In genomic region chr1:136322331-136322730, GRCm38 (mm10) we compare ENCODE assay signal across 34 mouse cellular contexts.
"Had no signal": no experiment of that assay in that cellular context is flagged by ENCODE, and none has a peak within 500 bp of the region (broad histone marks: within the 10 kb centered on the region; RNA-seq: fewer than 3 reads in every experiment).

No protein-coding gene starts in this region.

- DNase-seq: heart, postnatal 10 days; heart, postnatal 14 days; heart, postnatal 36 days; kidney, adult 11 months; kidney, adult 18-20 months; kidney, adult 2 months; kidney, adult 8-10 months; kidney, adult 9 months; kidney, postnatal 10 days; kidney, postnatal 14 days; kidney, postnatal 25 days; kidney, postnatal 36 days; kidney, postnatal 4 days; layer of hippocampus, adult 9-11 months; layer of hippocampus, postnatal 36 days had no signal

- H3K4me3 ChIP-seq: heart, embryonic 10.5 days; heart, embryonic 12.5 days; heart, embryonic 13.5 days; heart, embryonic 15.5 days; hindbrain, embryonic 10.5 days; hindbrain, embryonic 12.5 days; hindbrain, embryonic 13.5 days; hindbrain, embryonic 15.5 days; intestine, embryonic 15.5 days; kidney, embryonic 15.5 days; layer of hippocampus, adult 2 months; left cerebral cortex, adult 2 months had no signal

- H3K9me3 ChIP-seq: heart, embryonic 10.5 days; heart, embryonic 12.5 days; heart, embryonic 13.5 days; heart, embryonic 15.5 days; hindbrain, embryonic 10.5 days; hindbrain, embryonic 12.5 days; hindbrain, embryonic 13.5 days; hindbrain, embryonic 15.5 days; intestine, embryonic 15.5 days; kidney, embryonic 15.5 days had no signal

- H3K9ac ChIP-seq: heart, embryonic 12.5 days; heart, embryonic 13.5 days; heart, embryonic 15.5 days; hindbrain, embryonic 12.5 days; hindbrain, embryonic 13.5 days; hindbrain, embryonic 14.5 days; hindbrain, embryonic 15.5 days; intestine, embryonic 15.5 days; kidney, embryonic 15.5 days had no signal

- H3K27ac ChIP-seq: heart, embryonic 10.5 days; heart, embryonic 13.5 days; heart, embryonic 15.5 days; hindbrain, embryonic 10.5 days; hindbrain, embryonic 12.5 days; hindbrain, embryonic 13.5 days; hindbrain, embryonic 14.5 days; hindbrain, embryonic 15.5 days; hindbrain, postnatal 0 days; intestine, embryonic 15.5 days; kidney, embryonic 15.5 days; kidney, postnatal 0 days; layer of hippocampus, adult 2 months; left cerebral cortex, adult 2 months had no signal

- ATAC-seq: hindbrain, embryonic 16.5 days; hindbrain, postnatal 0 days; inflammation-experienced regulatory T-cells, adult 6 months; intestine, embryonic 15.5 days; intestine, embryonic 16.5 days; intestine, postnatal 0 days had no signal

- H3K27me3 ChIP-seq: heart, embryonic 12.5 days; heart, embryonic 13.5 days; heart, embryonic 15.5 days; hindbrain, embryonic 12.5 days; hindbrain, embryonic 13.5 days; hindbrain, embryonic 15.5 days; intestine, embryonic 15.5 days; kidney, embryonic 15.5 days had no signal
